Mouse (Mus musculus): ENCODE results near the gene Cald1.

The Cald1 gene

DNA sequence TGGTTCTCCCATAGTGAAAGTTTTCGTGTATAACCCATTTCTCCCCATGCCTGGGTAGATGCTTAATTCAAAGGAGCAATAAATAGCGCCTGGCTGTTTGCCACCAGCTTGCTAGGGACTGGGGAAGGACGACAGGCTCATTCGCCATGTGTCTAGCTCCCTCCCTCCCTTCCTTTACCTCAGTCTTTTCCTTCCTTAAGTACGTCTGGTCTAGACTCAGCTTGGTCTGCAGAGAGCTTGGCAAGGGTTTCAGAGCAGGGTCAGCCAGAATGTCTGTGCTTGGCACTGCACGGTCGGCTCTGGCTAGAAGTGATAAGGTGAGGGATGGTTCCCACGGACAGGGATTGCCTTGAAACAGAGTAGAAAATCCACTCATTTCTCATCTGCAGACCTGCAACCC, 62.4 kb downstream of the Cald1 start:
- Histone ChIP-seq H3K4me3 (replicated peaks; ENCODE audit: low read length) (no peak overlapping the region), H3K4me1 (replicated peaks; ENCODE audit: low read depth, low read length) (0 out of 2 replicates have a peak, but pooled peaks cover 3% of the 10 kb centered on the region), H3K27me3 (ENCODE audit: insufficient read depth, low read length) (no peaks in the 10 kb centered on the region; the same call in 1 of the 2 replicates), H3K36me3 (ENCODE audit: insufficient read depth, low read length) (no peaks in the 10 kb centered on the region), H3K9me3 (ENCODE audit: low read length) (no peaks in the 10 kb centered on the region; the same call in 1 of the 2 replicates)
- TF ChIP-seq CTCF (conservative IDR thresholded peaks at IDR 0.05; ENCODE audit: low read length) = no peak
- no peak for TF ChIP-seq NANOG (IDR thresholded peaks at IDR 0.05; ENCODE audit: borderline replicate concordance, low read length)
- TF ChIP-seq POU5F1 (IDR thresholded peaks at IDR 0.05; ENCODE audit: borderline replicate concordance, low read length) = no peak

DNA sequence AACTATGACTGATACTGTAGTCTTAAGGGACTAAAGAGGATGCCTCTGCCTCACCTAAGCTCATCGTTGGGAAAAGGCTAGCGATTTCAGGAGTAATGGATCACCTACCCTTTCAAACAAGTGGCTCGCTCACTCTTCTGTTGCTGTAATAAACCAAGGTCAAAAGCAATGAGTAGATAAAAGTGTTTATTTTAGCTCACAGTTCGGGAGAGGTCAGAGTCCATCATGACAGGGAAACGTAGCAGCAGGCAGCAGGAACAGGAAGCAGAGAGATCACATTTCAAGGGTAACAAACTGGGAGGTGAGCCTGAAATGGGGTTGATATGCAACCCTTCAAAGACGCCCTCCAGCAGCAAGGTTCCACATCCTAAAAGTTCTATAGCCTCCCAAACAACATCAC, 64.3 kb downstream of the Cald1 start:
- 0 out of 2 replicates have a peak, but pooled peaks cover 3% of the 10 kb centered on the region for H3K4me1 ChIP-seq (replicated peaks; ENCODE audit: low read depth, low read length)
- no peak for TF ChIP-seq POU5F1 (IDR thresholded peaks at IDR 0.05; ENCODE audit: borderline replicate concordance, low read length)
- no peak for TF ChIP-seq CTCF (conservative IDR thresholded peaks at IDR 0.05; ENCODE audit: low read length)
- no peak for TF ChIP-seq NANOG (IDR thresholded peaks at IDR 0.05; ENCODE audit: borderline replicate concordance, low read length)
- no peaks in the 10 kb centered on the region for H3K27me3 ChIP-seq (ENCODE audit: insufficient read depth, low read length)

DNA sequence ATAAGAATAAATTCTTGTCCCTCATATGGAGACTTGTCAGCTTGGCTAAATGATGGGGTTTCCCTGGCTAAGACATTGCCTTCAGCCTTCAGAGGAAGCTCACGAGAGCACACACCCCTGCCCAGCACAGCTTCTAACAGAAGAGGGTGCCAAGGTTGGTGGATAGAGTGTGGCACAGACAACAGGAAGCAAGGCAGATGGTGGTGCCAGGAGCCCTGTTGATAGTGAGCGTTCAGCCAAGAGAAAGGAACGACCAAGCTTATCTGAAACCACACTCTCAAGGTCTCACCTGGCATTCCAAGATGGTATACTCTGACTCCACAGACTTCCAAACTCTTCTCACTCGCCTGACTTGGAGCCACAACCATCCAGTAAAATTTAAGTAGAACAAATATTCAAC, 66.0 kb downstream of the Cald1 start:
- Histone ChIP-seq H3K27me3 (ENCODE audit: insufficient read depth, low read length) (no peaks in the 10 kb centered on the region), H3K9me3 (ENCODE audit: low read length) (no peaks in the 10 kb centered on the region; the same call in 1 of the 2 replicates), H3K4me1 (replicated peaks; ENCODE audit: low read depth, low read length) (0 out of 2 replicates have a peak, but pooled peaks cover 3% of the 10 kb centered on the region), H3K4me3 (replicated peaks; ENCODE audit: low read length) (no peak overlapping the region), H3K36me3 (ENCODE audit: insufficient read depth, low read length) (no peaks in the 10 kb centered on the region)
- no peak for TF ChIP-seq NANOG (IDR thresholded peaks at IDR 0.05; ENCODE audit: borderline replicate concordance, low read length)
- TF ChIP-seq CTCF (conservative IDR thresholded peaks at IDR 0.05; ENCODE audit: low read length) = no peak
- no peak for TF ChIP-seq POU5F1 (IDR thresholded peaks at IDR 0.05; ENCODE audit: borderline replicate concordance, low read length)

More for the DNA sequence above, 64.3 kb downstream of the Cald1 start:
- Histone ChIP-seq H3K4me3 (replicated peaks; ENCODE audit: low read length) (no peak overlapping the region), H3K36me3 (ENCODE audit: insufficient read depth, low read length) (no peaks in the 10 kb centered on the region), H3K9me3 (ENCODE audit: low read length) (no peaks in the 10 kb centered on the region; the same call in 1 of the 2 replicates)

DNA sequence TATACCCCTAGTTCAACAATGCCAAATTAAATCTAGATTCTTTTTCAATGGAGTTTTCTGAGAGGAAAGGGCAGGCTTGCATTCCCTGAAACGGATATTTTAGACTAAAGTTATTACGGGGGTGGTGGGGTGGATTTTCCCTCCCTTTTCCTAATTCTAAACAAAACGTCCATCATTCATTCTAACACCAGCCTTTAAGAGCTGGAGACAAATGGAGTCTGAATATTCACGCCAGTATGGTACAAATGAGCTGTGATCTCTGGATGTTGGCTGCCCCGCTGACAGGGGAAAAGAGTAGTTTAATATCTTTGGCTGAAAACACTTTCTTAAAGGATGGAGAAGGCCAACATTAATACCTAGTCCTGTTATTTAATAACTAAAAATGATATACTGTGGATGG, 66.4 kb downstream of the Cald1 start:
- Histone ChIP-seq H3K9me3 (ENCODE audit: low read length) (no peaks in the 10 kb centered on the region; the same call in 1 of the 2 replicates), H3K36me3 (ENCODE audit: insufficient read depth, low read length) (no peaks in the 10 kb centered on the region), H3K27me3 (ENCODE audit: insufficient read depth, low read length) (no peaks in the 10 kb centered on the region), H3K4me1 (replicated peaks; ENCODE audit: low read depth, low read length) (0 out of 2 replicates have a peak, but pooled peaks cover 3% of the 10 kb centered on the region), H3K4me3 (replicated peaks; ENCODE audit: low read length) (no peak overlapping the region)
- no peak for TF ChIP-seq POU5F1 (IDR thresholded peaks at IDR 0.05; ENCODE audit: borderline replicate concordance, low read length)
- TF ChIP-seq CTCF (conservative IDR thresholded peaks at IDR 0.05; ENCODE audit: low read length) = no peak

DNA sequence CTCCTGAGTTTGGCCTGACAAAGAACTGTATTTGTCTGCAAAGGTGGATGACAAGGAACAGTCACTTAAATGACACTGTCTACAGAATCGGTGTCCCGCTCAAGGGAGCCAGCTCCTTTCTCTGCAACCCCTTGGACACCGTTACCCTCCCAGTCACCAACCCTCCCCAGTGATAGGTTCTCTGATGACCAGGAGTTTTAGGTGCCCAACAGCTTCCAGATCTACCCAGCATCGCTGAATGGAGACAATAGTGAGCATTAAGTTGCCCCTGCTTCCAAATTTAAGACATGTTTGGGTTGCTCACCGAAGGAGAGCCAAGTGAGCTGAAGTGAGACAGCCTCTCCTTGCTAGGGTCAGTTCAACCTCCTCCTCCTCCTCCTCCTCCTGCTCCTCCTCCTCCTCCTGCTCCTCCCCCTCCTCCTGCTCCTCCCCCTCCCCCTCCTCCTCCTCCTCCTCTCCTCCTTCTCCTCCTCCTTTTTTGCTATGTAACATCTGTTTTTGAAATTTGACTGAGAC, 70.5 kb downstream of the Cald1 start:
- peaks cover 15% of the 10 kb centered on the region for H3K4me1 ChIP-seq (replicated peaks; ENCODE audit: low read depth, low read length)
- H3K9me3 ChIP-seq (ENCODE audit: low read length) = no peaks in the 10 kb centered on the region
- H3K36me3 ChIP-seq (ENCODE audit: insufficient read depth, low read length) = no peaks in the 10 kb centered on the region
- H3K27me3 ChIP-seq (ENCODE audit: insufficient read depth, low read length) = no peaks in the 10 kb centered on the region
- H3K4me3 ChIP-seq (replicated peaks; ENCODE audit: low read length) = no peak overlapping the region
- TF ChIP-seq POU5F1 (IDR thresholded peaks at IDR 0.05; ENCODE audit: borderline replicate concordance, low read length) = no peak
- no peak for TF ChIP-seq NANOG (IDR thresholded peaks at IDR 0.05; ENCODE audit: borderline replicate concordance, low read length)
- no peak for TF ChIP-seq CTCF (conservative IDR thresholded peaks at IDR 0.05; ENCODE audit: low read length)

DNA sequence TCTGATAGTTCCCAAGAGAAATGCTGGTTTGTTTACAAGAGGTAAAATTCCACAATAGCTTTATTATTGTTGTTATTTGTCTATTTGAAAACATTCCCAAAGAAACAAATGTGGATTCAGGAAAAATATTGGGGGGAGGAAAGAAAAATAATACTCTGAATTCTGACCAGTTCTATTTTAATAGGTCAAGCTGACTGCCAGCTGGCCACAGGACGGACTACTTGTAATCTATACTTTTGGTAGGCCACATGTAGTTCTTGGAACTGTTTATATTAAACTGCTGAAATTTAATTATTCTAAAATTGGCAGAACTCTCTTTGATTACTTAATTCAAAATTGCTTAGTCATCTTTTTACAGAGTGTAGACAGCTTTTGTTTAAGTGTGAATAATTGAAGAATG, 73.1 kb downstream of the Cald1 start:
- Histone ChIP-seq H3K4me1 (replicated peaks; ENCODE audit: low read depth, low read length) (peaks cover 16% of the 10 kb centered on the region), H3K36me3 (ENCODE audit: insufficient read depth, low read length) (no peaks in the 10 kb centered on the region), H3K9me3 (ENCODE audit: low read length) (no peaks in the 10 kb centered on the region), H3K4me3 (replicated peaks; ENCODE audit: low read length) (no peak overlapping the region), H3K27me3 (ENCODE audit: insufficient read depth, low read length) (no peaks in the 10 kb centered on the region)
- no peak for TF ChIP-seq CTCF (conservative IDR thresholded peaks at IDR 0.05; ENCODE audit: low read length)
- no peak for TF ChIP-seq POU5F1 (IDR thresholded peaks at IDR 0.05; ENCODE audit: borderline replicate concordance, low read length)
- no peak for TF ChIP-seq NANOG (IDR thresholded peaks at IDR 0.05; ENCODE audit: borderline replicate concordance, low read length)

DNA sequence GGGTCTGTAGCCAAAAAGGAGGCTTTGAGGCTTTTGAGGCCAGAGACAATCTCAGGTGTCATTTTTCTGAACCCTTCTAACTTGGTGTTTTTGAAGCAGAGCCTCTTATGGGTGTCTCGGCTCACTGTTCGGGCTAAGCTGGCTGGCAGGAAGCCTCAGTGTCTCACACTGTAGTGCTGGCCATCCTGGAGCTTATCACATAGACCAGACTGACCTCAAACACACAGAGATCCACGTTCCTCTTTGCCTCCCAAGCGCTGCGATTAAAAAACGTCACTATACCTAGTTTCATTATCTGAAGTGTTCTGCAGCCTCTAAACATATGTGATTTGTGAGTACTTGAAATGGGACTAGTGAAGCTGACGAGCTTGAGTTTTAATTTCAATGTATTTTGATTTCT, 76.1 kb downstream of the Cald1 start:
- no peaks in the 10 kb centered on the region for H3K36me3 ChIP-seq (ENCODE audit: insufficient read depth, low read length)
- no peak for TF ChIP-seq POU5F1 (IDR thresholded peaks at IDR 0.05; ENCODE audit: borderline replicate concordance, low read length)
- no peak for TF ChIP-seq NANOG (IDR thresholded peaks at IDR 0.05; ENCODE audit: borderline replicate concordance, low read length)
- TF ChIP-seq CTCF (conservative IDR thresholded peaks at IDR 0.05; ENCODE audit: low read length) = no peak
- peaks cover 16% of the 10 kb centered on the region for H3K4me1 ChIP-seq (replicated peaks; ENCODE audit: low read depth, low read length)
- H3K27me3 ChIP-seq (ENCODE audit: insufficient read depth, low read length) = 0 out of 2 replicates have a peak, but pooled peaks cover under 1% of the 10 kb centered on the region
- no peaks in the 10 kb centered on the region for H3K9me3 ChIP-seq (ENCODE audit: low read length)
- no peak overlapping the region for H3K4me3 ChIP-seq (replicated peaks; ENCODE audit: low read length)

DNA sequence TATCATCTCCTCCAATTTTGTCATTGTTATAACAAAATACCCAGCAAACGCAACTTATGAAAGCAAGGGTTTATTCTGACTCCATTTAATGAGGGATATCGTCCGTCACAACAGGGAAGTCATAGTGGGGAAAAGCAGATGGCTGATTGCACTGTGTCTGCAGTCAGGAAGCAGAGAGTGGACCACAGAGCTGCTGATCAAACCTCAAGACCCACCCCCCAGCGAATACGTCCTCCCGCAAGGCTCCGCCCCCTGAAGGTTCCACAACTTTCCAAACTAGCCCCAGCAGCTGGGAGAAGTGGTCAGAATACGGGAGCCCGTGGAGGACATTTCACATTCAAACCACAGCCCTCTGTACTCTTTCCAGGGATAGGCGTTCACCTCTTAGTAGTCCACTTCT, 76.6 kb downstream of the Cald1 start:
- H3K36me3 ChIP-seq (ENCODE audit: insufficient read depth, low read length) = no peaks in the 10 kb centered on the region
- TF ChIP-seq POU5F1 (IDR thresholded peaks at IDR 0.05; ENCODE audit: borderline replicate concordance, low read length) = no peak
- peaks cover 3% of the 10 kb centered on the region; the same call in 1 of the 2 replicates for H3K27me3 ChIP-seq (ENCODE audit: insufficient read depth, low read length)
- no peaks in the 10 kb centered on the region for H3K9me3 ChIP-seq (ENCODE audit: low read length)
- H3K4me3 ChIP-seq (replicated peaks; ENCODE audit: low read length) = no peak overlapping the region
- H3K4me1 ChIP-seq (replicated peaks; ENCODE audit: low read depth, low read length) = peaks cover 16% of the 10 kb centered on the region

DNA sequence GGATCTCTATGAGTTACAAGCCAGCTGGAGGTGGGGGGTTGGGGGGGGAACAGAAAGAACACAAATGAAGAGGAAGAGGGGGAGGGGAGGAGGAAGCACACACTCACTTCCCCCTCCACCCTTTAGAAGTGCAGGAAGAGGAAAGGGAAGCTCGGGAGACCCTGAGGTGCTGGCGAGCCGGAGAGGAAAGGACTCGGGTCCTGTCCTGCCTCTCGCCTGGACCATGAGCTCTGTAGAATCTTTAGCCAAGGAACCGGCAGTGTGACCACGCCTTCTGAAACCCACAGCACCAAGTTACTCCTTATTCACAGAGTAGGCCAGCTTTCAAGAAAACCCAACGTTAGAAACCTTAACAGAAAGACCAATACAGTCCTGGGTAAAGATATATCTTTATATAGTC, 83.8 kb downstream of the Cald1 start:
- TF ChIP-seq CTCF (conservative IDR thresholded peaks at IDR 0.05; ENCODE audit: low read length) = no peak
- no peak for TF ChIP-seq POU5F1 (IDR thresholded peaks at IDR 0.05; ENCODE audit: borderline replicate concordance, low read length)
- TF ChIP-seq NANOG (IDR thresholded peaks at IDR 0.05; ENCODE audit: borderline replicate concordance, low read length) = no peak

More for the DNA sequence above, 83.8 kb downstream of the Cald1 start:
- Histone ChIP-seq H3K4me1 (replicated peaks; ENCODE audit: low read depth, low read length) (no peaks in the 10 kb centered on the region), H3K9me3 (ENCODE audit: low read length) (no peaks in the 10 kb centered on the region), H3K4me3 (replicated peaks; ENCODE audit: low read length) (no peak overlapping the region), H3K27me3 (ENCODE audit: insufficient read depth, low read length) (peaks cover 3% of the 10 kb centered on the region; the same call in 1 of the 2 replicates), H3K36me3 (ENCODE audit: insufficient read depth, low read length) (no peaks in the 10 kb centered on the region)
